Mouse (Mus musculus) urinary bladder, postnatal 14 days (tissue): ENCODE measurements at regions not wholly inside any gene's neighbourhood (a gene's known extent, or its start where the extent isn't known, plus 50 kb on each side); places are given as distances from the start of the nearest gene placed in this dataset.

Experiments
- DNase-seq: peaks from one replicate; pipeline ENCODE4 v3.0.0; 2021; ENCODE audit warnings: low spot score

GRCm38 (mm10) chrX:163812431-163812830 is 51.3 kb upstream of the Rnf138rt1 start:
- DNase-seq, result no peak

GRCm38 (mm10) chrX:163814806-163815205 is 53.7 kb upstream of the Rnf138rt1 start:
- DNase-seq, result no peak

- no peak for DNase-seq
Observed at GRCm38 (mm10) chrX:163822298-163822697, 61.2 kb upstream of the Rnf138rt1 start.

GRCm38 (mm10) chrX:163827461-163827860 is 66.3 kb upstream of the Rnf138rt1 start:
- peak; percentile 4 for DNase-seq

GRCm38 (mm10) chrX:163845408-163845807 is 63.4 kb upstream of the Ap1s2 start:
- no peak for DNase-seq

- DNase-seq, result no peak
Observed at GRCm38 (mm10) chrX:163846890-163847289, 61.9 kb upstream of the Ap1s2 start.

GRCm38 (mm10) chrX:163847651-163848050 is 61.2 kb upstream of the Ap1s2 start:
- DNase-seq, result no peak

GRCm38 (mm10) chrX:163848510-163849199 is 60.2 kb upstream of the Ap1s2 start:
- DNase-seq, result no peak

GRCm38 (mm10) chrX:163850915-163851599 is 57.8 kb upstream of the Ap1s2 start:
- DNase-seq, result no peak

GRCm38 (mm10) chrX:163858494-163858893 is 50.3 kb upstream of the Ap1s2 start:
- DNase-seq, result no peak
